14 mouse cellular contexts compared by ENCODE assay signal in genomic region chr11:33217384-33218079, GRCm38 (mm10). TPM values are rescaled to one million over a fixed set of nuclear protein-coding genes. Genes with fewer than 3 reads are reported as not detected.
DNase-seq lines count a peak whose midpoint lies in the region; ATAC-seq and TF ChIP-seq lines count a peak whose summit lies in the region.
"Had no signal": no experiment of that assay in that cellular context is flagged by ENCODE, and none has a peak within 500 bp of the region (broad histone marks: within the 10 kb centered on the region; RNA-seq: fewer than 3 reads in every experiment).

No protein-coding gene starts in this region.

- peak; percentile 51 for DNase-seq in adrenal gland, postnatal 10 days
- no peak for DNase-seq in adrenal gland, postnatal 4 days (ENCODE audit: low spot score in 2 of 2)
- no peak for DNase-seq in hindbrain, embryonic 11.5 days (ENCODE audit: low spot score)
- no peak for DNase-seq in midbrain, embryonic 10.5 days (ENCODE audit: low spot score)
- DNase-seq in midbrain, postnatal 0 days (ENCODE audit: low spot score): peak; percentile 67
- DNase-seq in B cell, adult 2 months: no peak
- DNase-seq: gastrocnemius, postnatal 14 days; liver, postnatal 0 days; retina, postnatal 1 day had no signal

- no peaks in the 10 kb centered on the region for H3K36me3 ChIP-seq in hindbrain, embryonic 15.5 days
- no peaks in the 10 kb centered on the region for H3K36me3 ChIP-seq in hindbrain, embryonic 11.5 days (ENCODE audit: control insufficient read depth, insufficient read depth, low read length)
- H3K36me3 ChIP-seq in midbrain, embryonic 16.5 days (ENCODE audit: control insufficient read depth, insufficient read depth, low read length): no peaks in the 10 kb centered on the region
- H3K36me3 ChIP-seq in midbrain, embryonic 10.5 days: no peaks in the 10 kb centered on the region
- H3K36me3 ChIP-seq in midbrain, postnatal 0 days (ENCODE audit: insufficient read depth, low read length): no peaks in the 10 kb centered on the region; the same call in 1 of the 2 replicates

- 59% methylated on average over 8 of the region's 8 CpGs for WGBS in hindbrain, embryonic 15.5 days
- 87% methylated on average over 8 of the region's 8 CpGs for WGBS in hindbrain, embryonic 11.5 days
- 70% methylated on average over 8 of the region's 8 CpGs for whole genome bisulfite sequencing in midbrain, embryonic 16.5 days
- WGBS in midbrain, embryonic 10.5 days: 89% methylated on average over 8 of the region's 8 CpGs
- WGBS in midbrain, postnatal 0 days: 67% methylated on average over 8 of the region's 8 CpGs

- H3K9me3 ChIP-seq in hindbrain, embryonic 15.5 days: no peaks in the 10 kb centered on the region
- no peaks in the 10 kb centered on the region for H3K9me3 ChIP-seq in hindbrain, embryonic 11.5 days (ENCODE audit: control insufficient read depth, low read length)
- H3K9me3 ChIP-seq in midbrain, embryonic 16.5 days (replicated peaks; ENCODE audit: control insufficient read depth, low read length, poor library complexity, severe bottlenecking): no peaks in the 10 kb centered on the region
- no peaks in the 10 kb centered on the region for H3K9me3 ChIP-seq in midbrain, embryonic 10.5 days (replicated peaks)
- H3K9me3 ChIP-seq in midbrain, postnatal 0 days (ENCODE audit: low read length): no peaks in the 10 kb centered on the region

- no peaks in the 10 kb centered on the region for H3K27me3 ChIP-seq in hindbrain, embryonic 15.5 days
- no peaks in the 10 kb centered on the region for H3K27me3 ChIP-seq in hindbrain, embryonic 11.5 days (ENCODE audit: control insufficient read depth, insufficient read depth, low read length)
- H3K27me3 ChIP-seq in midbrain, embryonic 16.5 days (ENCODE audit: control insufficient read depth, insufficient read depth, low read depth, low read length): no peaks in the 10 kb centered on the region
- no peaks in the 10 kb centered on the region for H3K27me3 ChIP-seq in midbrain, embryonic 10.5 days (ENCODE audit: low read depth, poor library complexity, severe bottlenecking)
- no peaks in the 10 kb centered on the region for H3K27me3 ChIP-seq in midbrain, postnatal 0 days (ENCODE audit: insufficient read depth, low read length)

- no peak overlapping the region for H3K9ac ChIP-seq in hindbrain, embryonic 15.5 days
- H3K9ac ChIP-seq in hindbrain, embryonic 11.5 days (ENCODE audit: low read depth, low read length): no peak overlapping the region
- no peak overlapping the region for H3K9ac ChIP-seq in midbrain, embryonic 16.5 days (ENCODE audit: low read depth, low read length)
- no peak overlapping the region for H3K9ac ChIP-seq in midbrain, postnatal 0 days (replicated peaks; ENCODE audit: low read length, poor library complexity, severe bottlenecking)
- H3K9ac ChIP-seq: liver, postnatal 0 days had no signal

- H3K4me1 ChIP-seq in hindbrain, embryonic 15.5 days (replicated peaks): peaks cover 9% of the 10 kb centered on the region; the same call in 1 of the 2 replicates
- H3K4me1 ChIP-seq in hindbrain, embryonic 11.5 days (replicated peaks; ENCODE audit: control insufficient read depth, insufficient read depth, low read length): no peaks in the 10 kb centered on the region
- H3K4me1 ChIP-seq in midbrain, embryonic 16.5 days (ENCODE audit: control insufficient read depth, insufficient read depth, low read length): no peaks in the 10 kb centered on the region
- no peaks in the 10 kb centered on the region; the same call in 1 of the 2 replicates for H3K4me1 ChIP-seq in midbrain, embryonic 10.5 days
- H3K4me1 ChIP-seq in midbrain, postnatal 0 days (ENCODE audit: insufficient read depth, low read length): no peaks in the 10 kb centered on the region

- H3K4me3 ChIP-seq in hindbrain, embryonic 15.5 days: no peak overlapping the region
- no peak overlapping the region for H3K4me3 ChIP-seq in hindbrain, embryonic 11.5 days (ENCODE audit: low read depth, low read length)
- H3K4me3 ChIP-seq in midbrain, embryonic 16.5 days (ENCODE audit: low read depth, low read length): no peak overlapping the region
- H3K4me3 ChIP-seq in midbrain, embryonic 10.5 days: no peak overlapping the region
- H3K4me3 ChIP-seq in midbrain, postnatal 0 days (ENCODE audit: low read depth, low read length): no peak overlapping the region
- H3K4me3 ChIP-seq: erythroblast, embryonic 14.5 days had no signal

- H3K27ac ChIP-seq in hindbrain, embryonic 15.5 days (replicated peaks): no peak overlapping the region
- H3K27ac ChIP-seq in hindbrain, embryonic 11.5 days (ENCODE audit: low read depth, low read length): no peak overlapping the region
- no peak overlapping the region for H3K27ac ChIP-seq in midbrain, embryonic 16.5 days (ENCODE audit: low read length)
- no peak overlapping the region for H3K27ac ChIP-seq in midbrain, embryonic 10.5 days (replicated peaks)
- no peak overlapping the region for H3K27ac ChIP-seq in midbrain, postnatal 0 days (ENCODE audit: low read depth, low read length)

- no peak overlapping the region for H3K4me2 ChIP-seq in hindbrain, embryonic 15.5 days
- H3K4me2 ChIP-seq in hindbrain, embryonic 11.5 days (replicated peaks; ENCODE audit: low read depth, low read length): no peak overlapping the region
- H3K4me2 ChIP-seq in midbrain, embryonic 16.5 days (ENCODE audit: low read length): no peak overlapping the region
- H3K4me2 ChIP-seq in midbrain, postnatal 0 days (ENCODE audit: low read depth, low read length, poor library complexity, severe bottlenecking): no peak overlapping the region

- no peak for TF ChIP-seq CTCF in midbrain, postnatal 0 days (IDR thresholded peaks at IDR 0.05)

- 0 out of 2 replicates have a peak, but pooled peaks have one; percentile 46 for ATAC-seq in hindbrain, embryonic 15.5 days (ENCODE audit: low FRiP score, low read depth)
- ATAC-seq in hindbrain, embryonic 11.5 days (ENCODE audit: low FRiP score): no peak
- 0 out of 2 replicates have a peak, but pooled peaks have one; percentile 51 for ATAC-seq in midbrain, embryonic 16.5 days
- no peak for ATAC-seq in midbrain, postnatal 0 days (ENCODE audit: low FRiP score)
- ATAC-seq: liver, postnatal 0 days had no signal

RNA-seq across cellular contexts. Expression of gene Tlx3, which starts 14.1 kb away (rescaled TPM):
- under 1 TPM in 1 of 2 experiments, not detected in 1; 0.24 TPM for total RNA-seq in adrenal gland, postnatal 10 days (2021)
- under 1 TPM; 0.93 to 0.95 TPM for total RNA-seq in adrenal gland, postnatal 4 days (2021)
- 15.0 and 18.1 TPM in 2 replicates for polyA plus RNA-seq in hindbrain, embryonic 15.5 days (2015; fragmentation: Nextera tagmentation; extraction: Ambion mirVana)
- 12.9 and 19.0 TPM in 2 replicates for polyA plus RNA-seq in hindbrain, embryonic 11.5 days (2014; fragmentation: Nextera tagmentation; extraction: Ambion mirVana)
- 0.85 and 0.89 TPM in 2 replicates for polyA plus RNA-seq in midbrain, embryonic 16.5 days (2015; fragmentation: Nextera tagmentation; extraction: Ambion mirVana)
- polyA plus RNA-seq in midbrain, embryonic 10.5 days (2016; fragmentation: Nextera tagmentation; extraction: Ambion mirVana): 2.0 and 3.3 TPM in 2 replicates
- 2.5 and 7.2 TPM in 2 replicates for total RNA-seq in midbrain, postnatal 0 days (2014; rRNA removed)
- 0.22 TPM in 1 of 2 replicates, not detected in the other for polyA plus RNA-seq in midbrain, postnatal 0 days (2015; fragmentation: Nextera tagmentation; extraction: Ambion mirVana)
- total RNA-seq: gastrocnemius, postnatal 14 days; left cerebral cortex, postnatal 25 days had no signal
- polyA plus RNA-seq: liver, postnatal 0 days; stomach, embryonic 14.5 days had no signal

RNA-seq across cellular contexts. Expression of gene Npm1, which starts 54.5 kb away (rescaled TPM):
- total RNA-seq in adrenal gland, postnatal 10 days (2021): 100 to 1,000 TPM; 311 to 336 TPM
- total RNA-seq in adrenal gland, postnatal 4 days (2021): 100 to 1,000 TPM; 458 to 497 TPM
- polyA plus RNA-seq in hindbrain, embryonic 15.5 days (2015; fragmentation: Nextera tagmentation; extraction: Ambion mirVana): 377 and 402 TPM in 2 replicates
- 962 and 974 TPM in 2 replicates for polyA plus RNA-seq in hindbrain, embryonic 11.5 days (2014; fragmentation: Nextera tagmentation; extraction: Ambion mirVana)
- polyA plus RNA-seq in midbrain, embryonic 16.5 days (2015; fragmentation: Nextera tagmentation; extraction: Ambion mirVana): 349 and 380 TPM in 2 replicates
- 1,028 and 1,324 TPM in 2 replicates for polyA plus RNA-seq in midbrain, embryonic 10.5 days (2016; fragmentation: Nextera tagmentation; extraction: Ambion mirVana)
- total RNA-seq in midbrain, postnatal 0 days (2014; rRNA removed): 303 and 313 TPM in 2 replicates
- 321 and 334 TPM in 2 replicates for polyA plus RNA-seq in midbrain, postnatal 0 days (2015; fragmentation: Nextera tagmentation; extraction: Ambion mirVana)

RNA-seq across cellular contexts. Expression of gene Gm12117, which starts 59.0 kb away (rescaled TPM):
- total RNA-seq in adrenal gland, postnatal 10 days (2021): not detected
- total RNA-seq in adrenal gland, postnatal 4 days (2021): 1 to 10 TPM in 1 of 2 experiments, under 1 TPM in 1; 0.34 to 1.0 TPM
- polyA plus RNA-seq in hindbrain, embryonic 15.5 days (2015; fragmentation: Nextera tagmentation; extraction: Ambion mirVana): 0.16 TPM in 1 of 2 replicates, not detected in the other
- polyA plus RNA-seq in hindbrain, embryonic 11.5 days (2014; fragmentation: Nextera tagmentation; extraction: Ambion mirVana): 0.34 TPM in 1 of 2 replicates, not detected in the other
- polyA plus RNA-seq in midbrain, embryonic 16.5 days (2015; fragmentation: Nextera tagmentation; extraction: Ambion mirVana): not detected in 2 replicates
- not detected in 2 replicates for polyA plus RNA-seq in midbrain, embryonic 10.5 days (2016; fragmentation: Nextera tagmentation; extraction: Ambion mirVana)
- total RNA-seq in midbrain, postnatal 0 days (2014; rRNA removed): 0.88 TPM in 1 of 2 replicates, not detected in the other
- polyA plus RNA-seq in midbrain, postnatal 0 days (2015; fragmentation: Nextera tagmentation; extraction: Ambion mirVana): not detected in 2 replicates
- total RNA-seq: gastrocnemius, postnatal 14 days had no signal
- polyA plus RNA-seq: erythroblast, embryonic 14.5 days; liver, postnatal 0 days; stomach, embryonic 14.5 days had no signal

Comparison
In these comparisons a context has a peak if more than half of its experiments do, and no peak if none do; other contexts are left out.
1. DNase-seq: peak in adrenal gland, postnatal 10 days (single experiment) and midbrain, postnatal 0 days (single experiment); none in adrenal gland, postnatal 4 days (0 of 2), hindbrain, embryonic 11.5 days (single experiment), midbrain, embryonic 10.5 days (single experiment) and B cell, adult 2 months (0 of 2).
2. ATAC-seq: peak in hindbrain, embryonic 15.5 days (single experiment) and midbrain, embryonic 16.5 days (single experiment); none in hindbrain, embryonic 11.5 days (single experiment) and midbrain, postnatal 0 days (single experiment).